26 mouse cellular contexts compared by ENCODE assay signal in the genomic region with DNA sequence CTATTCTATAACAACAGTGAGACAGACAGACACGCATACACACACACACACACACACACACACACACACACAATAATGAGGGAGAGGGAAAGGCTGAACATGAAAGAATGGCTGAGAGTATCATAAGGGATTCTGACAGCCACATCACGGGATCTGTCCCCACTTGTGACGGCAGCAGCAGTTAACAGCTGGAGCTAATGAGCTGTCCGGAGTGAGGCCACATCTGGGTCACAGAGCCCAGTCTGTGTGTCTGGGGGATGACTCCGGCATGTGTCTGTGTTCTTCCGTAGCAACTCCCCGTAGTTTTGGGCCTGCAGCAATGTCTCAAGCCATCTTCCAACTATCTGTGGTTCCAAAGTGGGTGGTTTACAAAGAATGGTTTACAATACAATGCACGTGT. TPM values are rescaled to one million over a fixed set of nuclear protein-coding genes. Genes with fewer than 3 reads are reported as not detected.
DNase-seq lines count a peak whose midpoint lies in the region; ATAC-seq and TF ChIP-seq lines count a peak whose summit lies in the region.
"Had no signal": no experiment of that assay in that cellular context is flagged by ENCODE, and none has a peak within 500 bp of the region (broad histone marks: within the 10 kb centered on the region; RNA-seq: fewer than 3 reads in every experiment).

No protein-coding gene starts in this region.

- H3K4me1 ChIP-seq in kidney, postnatal 0 days (replicated peaks; ENCODE audit: insufficient read depth, low read length) = no peaks in the 10 kb centered on the region
- H3K4me1 ChIP-seq in lung, embryonic 14.5 days (ENCODE audit: insufficient read depth) = no peaks in the 10 kb centered on the region
- no peaks in the 10 kb centered on the region for H3K4me1 ChIP-seq in lung, postnatal 0 days (ENCODE audit: insufficient read depth, low read depth, low read length)
- H3K4me1 ChIP-seq in lung, adult 2 months (ENCODE audit: control insufficient read depth, insufficient read depth, low read length) = no peaks in the 10 kb centered on the region
- H3K4me1 ChIP-seq: embryonic facial prominence, embryonic 12.5 days; embryonic facial prominence, embryonic 15.5 days; hindbrain, embryonic 12.5 days had no signal

- H3K36me3 ChIP-seq in kidney, postnatal 0 days (ENCODE audit: insufficient read depth, low read length) = no peaks in the 10 kb centered on the region
- H3K36me3 ChIP-seq in lung, embryonic 14.5 days (ENCODE audit: insufficient read depth) = no peaks in the 10 kb centered on the region
- H3K36me3 ChIP-seq in lung, postnatal 0 days (ENCODE audit: insufficient read depth, low read length) = no peaks in the 10 kb centered on the region
- H3K36me3 ChIP-seq: embryonic facial prominence, embryonic 12.5 days; embryonic facial prominence, embryonic 15.5 days; hindbrain, embryonic 12.5 days had no signal

- no peak for TF ChIP-seq EP300 in lung, postnatal 0 days (IDR thresholded peaks at IDR 0.05)

- H3K9me3 ChIP-seq in kidney, postnatal 0 days (replicated peaks; ENCODE audit: low read length) = no peaks in the 10 kb centered on the region
- no peaks in the 10 kb centered on the region for H3K9me3 ChIP-seq in lung, embryonic 14.5 days (ENCODE audit: low read depth, low read length)
- H3K9me3 ChIP-seq in lung, postnatal 0 days (ENCODE audit: low read length) = no peaks in the 10 kb centered on the region
- H3K9me3 ChIP-seq: embryonic facial prominence, embryonic 12.5 days; embryonic facial prominence, embryonic 15.5 days; hindbrain, embryonic 12.5 days had no signal

- H3K4me2 ChIP-seq in kidney, postnatal 0 days (ENCODE audit: low read length) = no peak overlapping the region
- no peak overlapping the region for H3K4me2 ChIP-seq in lung, embryonic 14.5 days
- H3K4me2 ChIP-seq in lung, postnatal 0 days (replicated peaks; ENCODE audit: low read depth, low read length) = no peak overlapping the region
- H3K4me2 ChIP-seq: embryonic facial prominence, embryonic 12.5 days; embryonic facial prominence, embryonic 15.5 days; heart, embryonic 11.5 days; hindbrain, embryonic 12.5 days had no signal

- 0 out of 2 replicates have a peak, but pooled peaks have one; percentile 34 for ATAC-seq in kidney, postnatal 0 days (replicated peaks; ENCODE audit: low FRiP score, low read depth)
- peak; percentile 35; the same call in 1 of the 2 replicates for ATAC-seq in lung, embryonic 14.5 days (ENCODE audit: insufficient read depth)
- peak; percentile 85 for ATAC-seq in lung, postnatal 0 days
- ATAC-seq: CD4-positive, CD25-positive, alpha-beta regulatory T cell, adult 4 months; forebrain, embryonic 14.5 days; forebrain, postnatal 0 days had no signal

- H3K9ac ChIP-seq in kidney, postnatal 0 days (ENCODE audit: low read depth, low read length) = no peak overlapping the region
- H3K9ac ChIP-seq in lung, embryonic 14.5 days = no peak overlapping the region
- H3K9ac ChIP-seq in lung, postnatal 0 days (replicated peaks; ENCODE audit: low read depth) = no peak overlapping the region
- H3K9ac ChIP-seq: embryonic facial prominence, embryonic 12.5 days; embryonic facial prominence, embryonic 15.5 days; forebrain, postnatal 0 days; hindbrain, embryonic 12.5 days had no signal

- no peak overlapping the region for H3K4me3 ChIP-seq in kidney, postnatal 0 days (replicated peaks; ENCODE audit: low read depth, low read length)
- no peak overlapping the region for H3K4me3 ChIP-seq in lung, embryonic 14.5 days (ENCODE audit: low read depth, low read length)
- no peak overlapping the region for H3K4me3 ChIP-seq in lung, postnatal 0 days (ENCODE audit: low read depth, low read length)
- no peak overlapping the region for H3K4me3 ChIP-seq in lung, adult 2 months (replicated peaks; ENCODE audit: extremely low read depth, low read depth, low read length)
- H3K4me3 ChIP-seq: embryonic facial prominence, embryonic 12.5 days; embryonic facial prominence, embryonic 15.5 days; gastrocnemius, adult 2 months; hindbrain, embryonic 12.5 days had no signal

- 45% methylated on average over 8 of the region's 8 CpGs for WGBS in kidney, postnatal 0 days
- 46% methylated on average over 8 of the region's 8 CpGs for WGBS in lung, embryonic 14.5 days
- 65% methylated on average over 8 of the region's 8 CpGs for WGBS in lung, postnatal 0 days
- WGBS in lung, adult 2 months = 69% methylated on average over 8 of the region's 8 CpGs

- no peak overlapping the region for H3K27ac ChIP-seq in kidney, postnatal 0 days
- no peak overlapping the region for H3K27ac ChIP-seq in lung, embryonic 14.5 days (ENCODE audit: low read depth)
- no peak overlapping the region for H3K27ac ChIP-seq in lung, postnatal 0 days (ENCODE audit: low read length)
- H3K27ac ChIP-seq: embryonic facial prominence, embryonic 12.5 days; embryonic facial prominence, embryonic 15.5 days; gastrocnemius, adult 2 months; hindbrain, embryonic 12.5 days had no signal

- peak; percentile 44 for DNase-seq in kidney, postnatal 0 days (ENCODE audit: low spot score)
- no peak for DNase-seq in kidney, adult 8-10 months
- DNase-seq in lung, embryonic 14.5 days = peak; percentile 75
- no peak for DNase-seq in lung, postnatal 14 days
- peak; percentile 76 for DNase-seq in lung, postnatal 0 days (ENCODE audit: low spot score)
- DNase-seq in lung, adult 2 months = no peak
- DNase-seq: adrenal gland, adult 2 months; adrenal gland, postnatal 14 days; cerebellum, adult 11 months; cerebellum, adult 2 months; cerebellum, adult 9-11 months; cerebellum, postnatal 25 days; forebrain, postnatal 0 days; gastrocnemius, adult 2 months; gastrocnemius, postnatal 14 days had no signal

- H3K27me3 ChIP-seq in kidney, postnatal 0 days (ENCODE audit: insufficient read depth, low read length) = no peaks in the 10 kb centered on the region
- H3K27me3 ChIP-seq in lung, embryonic 14.5 days (ENCODE audit: insufficient read depth, low read length) = no peaks in the 10 kb centered on the region
- H3K27me3 ChIP-seq in lung, postnatal 0 days (replicated peaks; ENCODE audit: insufficient read depth, low read length) = no peaks in the 10 kb centered on the region
- H3K27me3 ChIP-seq: embryonic facial prominence, embryonic 15.5 days had no signal

- TF ChIP-seq CTCF in kidney, postnatal 0 days (IDR thresholded peaks at IDR 0.05; ENCODE audit: low read depth) = no peak
- no peak for TF ChIP-seq CTCF in lung, embryonic 14.5 days (IDR thresholded peaks at IDR 0.05; ENCODE audit: low read depth)
- no peak for TF ChIP-seq CTCF in lung, postnatal 0 days (IDR thresholded peaks at IDR 0.05)
- no peak for TF ChIP-seq CTCF in lung, adult 2 months (IDR thresholded peaks at IDR 0.05; ENCODE audit: insufficient read depth, low read length)

- TF ChIP-seq POLR2A in lung, adult 2 months (IDR thresholded peaks at IDR 0.05; ENCODE audit: borderline replicate concordance, extremely low read depth, low read depth, low read length) = no peak

RNA-seq across cellular contexts. Expression of gene Sycn, which starts 8.7 kb away (rescaled TPM):
- 0.27 and 0.45 TPM in 2 replicates for polyA plus RNA-seq in kidney, postnatal 0 days (2015; fragmentation: Nextera tagmentation; extraction: Ambion mirVana)
- not detected in 2 replicates for polyA plus RNA-seq in lung, embryonic 14.5 days (2014; fragmentation: Nextera tagmentation; extraction: Ambion mirVana)
- not detected in 2 replicates for polyA plus RNA-seq in lung, postnatal 0 days (2015; fragmentation: Nextera tagmentation; extraction: Ambion mirVana)
- polyA plus RNA-seq in lung, adult 2 months (2012; rRNA removed) = 27.0 TPM in 1 of 2 replicates, not detected in the other
- polyA plus RNA-seq: C2C12; CD4-positive, CD25-positive, alpha-beta regulatory T cell, adult 4 months; cerebellum, adult 2 months; embryonic facial prominence, embryonic 12.5 days; embryonic facial prominence, embryonic 15.5 days; forebrain, embryonic 11.5 days; forebrain, embryonic 14.5 days; forebrain, postnatal 0 days; frontal cortex, adult 2 months; heart, embryonic 11.5 days; heart, embryonic 14.5 days; heart, postnatal 0 days; hindbrain, embryonic 12.5 days had no signal

RNA-seq across cellular contexts. Expression of gene Ifnl3, which starts 9.4 kb away (rescaled TPM):
- polyA plus RNA-seq in kidney, postnatal 0 days (2015; fragmentation: Nextera tagmentation; extraction: Ambion mirVana) = not detected in 2 replicates
- not detected in 2 replicates for polyA plus RNA-seq in lung, embryonic 14.5 days (2014; fragmentation: Nextera tagmentation; extraction: Ambion mirVana)
- polyA plus RNA-seq in lung, postnatal 0 days (2015; fragmentation: Nextera tagmentation; extraction: Ambion mirVana) = not detected in 2 replicates
- not detected in 2 replicates for polyA plus RNA-seq in lung, adult 2 months (2012; rRNA removed)
- polyA plus RNA-seq: C2C12; CD4-positive, CD25-positive, alpha-beta regulatory T cell, adult 4 months; cerebellum, adult 2 months; embryonic facial prominence, embryonic 12.5 days; embryonic facial prominence, embryonic 15.5 days; forebrain, embryonic 11.5 days; forebrain, embryonic 14.5 days; forebrain, postnatal 0 days; frontal cortex, adult 2 months; heart, embryonic 11.5 days; heart, embryonic 14.5 days; heart, postnatal 0 days; hindbrain, embryonic 12.5 days had no signal

RNA-seq across cellular contexts. Expression of gene Nccrp1, which starts 15.0 kb away (rescaled TPM):
- polyA plus RNA-seq in kidney, postnatal 0 days (2015; fragmentation: Nextera tagmentation; extraction: Ambion mirVana) = 5.5 and 7.3 TPM in 2 replicates
- not detected in 2 replicates for polyA plus RNA-seq in lung, embryonic 14.5 days (2014; fragmentation: Nextera tagmentation; extraction: Ambion mirVana)
- not detected in 2 replicates for polyA plus RNA-seq in lung, postnatal 0 days (2015; fragmentation: Nextera tagmentation; extraction: Ambion mirVana)
- polyA plus RNA-seq in lung, adult 2 months (2012; rRNA removed) = 0.53 and 27.0 TPM in 2 replicates
- polyA plus RNA-seq: C2C12; CD4-positive, CD25-positive, alpha-beta regulatory T cell, adult 4 months; embryonic facial prominence, embryonic 12.5 days; forebrain, embryonic 11.5 days; forebrain, embryonic 14.5 days; forebrain, postnatal 0 days; heart, embryonic 11.5 days; heart, embryonic 14.5 days; heart, postnatal 0 days; hindbrain, embryonic 12.5 days had no signal

RNA-seq across cellular contexts. Expression of gene Ifnl2, which starts 21.8 kb away (rescaled TPM):
- polyA plus RNA-seq in kidney, postnatal 0 days (2015; fragmentation: Nextera tagmentation; extraction: Ambion mirVana) = not detected in 2 replicates
- not detected in 2 replicates for polyA plus RNA-seq in lung, embryonic 14.5 days (2014; fragmentation: Nextera tagmentation; extraction: Ambion mirVana)
- not detected in 2 replicates for polyA plus RNA-seq in lung, postnatal 0 days (2015; fragmentation: Nextera tagmentation; extraction: Ambion mirVana)
- polyA plus RNA-seq in lung, adult 2 months (2012; rRNA removed) = not detected in 2 replicates
- polyA plus RNA-seq: C2C12; CD4-positive, CD25-positive, alpha-beta regulatory T cell, adult 4 months; cerebellum, adult 2 months; embryonic facial prominence, embryonic 12.5 days; embryonic facial prominence, embryonic 15.5 days; forebrain, embryonic 11.5 days; forebrain, embryonic 14.5 days; forebrain, postnatal 0 days; frontal cortex, adult 2 months; heart, embryonic 11.5 days; heart, embryonic 14.5 days; heart, postnatal 0 days; hindbrain, embryonic 12.5 days had no signal

Comparison
In these comparisons a context has a peak if more than half of its experiments do, and no peak if none do; other contexts are left out.
1. DNase-seq: peak in kidney, postnatal 0 days (single experiment), lung, embryonic 14.5 days (single experiment) and lung, postnatal 0 days (single experiment); none in kidney, adult 8-10 months (0 of 2), lung, postnatal 14 days (single experiment) and lung, adult 2 months (single experiment).
2. ATAC-seq: peak in every context shown above with its lines; median percentile 85 in lung, postnatal 0 days; 35 in lung, embryonic 14.5 days; 34 in kidney, postnatal 0 days.